Mouse (Mus musculus) kidney, embryonic 14.5 days (tissue): ENCODE results near the gene Ipo5. TPM values are rescaled to one million over a fixed set of nuclear protein-coding genes. Genes with fewer than 3 reads are reported as not detected.

ENCODE experiments used
- ATAC-seq: fragments of 200-750 bp; cut with Nextera tagmentation; 2 replicates; pipeline ENCODE4 v1.8.0; 2017; ENCODE audit warnings: moderate number of reproducible peaks, mild to moderate bottlenecking, moderate TSS enrichment, moderate library complexity; ENCODE audit not compliant: low FRiP score, low TSS enrichment
- H3K27ac ChIP-seq: fragments of 300-500 bp; sonication (generic); 2 replicates; pipeline ENCODE4 v1.5.1; 2014; ENCODE audit warnings: low read depth, mild to moderate bottlenecking, low read length, moderate library complexity, mixed read lengths
- H3K27me3 ChIP-seq: fragments of 300-500 bp; sonication (generic); 2 replicates; pipeline ENCODE4 v1.6.1; 2014; ENCODE audit warnings: mild to moderate bottlenecking, low read length; ENCODE audit not compliant: control insufficient read depth, insufficient read depth
- H3K36me3 ChIP-seq: fragments of 300-500 bp; sonication (generic); 2 replicates; pipeline ENCODE4 v1.6.1; 2014; ENCODE audit warnings: low read length, mixed read lengths; ENCODE audit not compliant: control insufficient read depth, insufficient read depth
- H3K4me1 ChIP-seq: fragments of 300-500 bp; sonication (generic); 2 replicates; pipeline ENCODE4 v1.6.1; 2014; ENCODE audit warnings: low read length, mixed read lengths; ENCODE audit not compliant: control insufficient read depth, insufficient read depth
- H3K4me2 ChIP-seq: fragments of 300-500 bp; sonication (generic); replicated peaks from 2 replicates; pipeline ENCODE4 v1.6.1; 2014; ENCODE audit warnings: low read depth, mild to moderate bottlenecking, low read length
- H3K4me3 ChIP-seq: fragments of 300-500 bp; sonication (generic); 2 replicates; pipeline ENCODE4 v1.5.1; 2014; ENCODE audit warnings: mild to moderate bottlenecking, low read length
- H3K9ac ChIP-seq: fragments of 300-500 bp; sonication (generic); 2 replicates; pipeline ENCODE4 v1.6.1; 2014; ENCODE audit warnings: low read depth, mild to moderate bottlenecking, low read length, moderate library complexity
- H3K9me3 ChIP-seq: fragments of 300-500 bp; sonication (generic); 2 replicates; pipeline ENCODE4 v1.6.1; 2016; ENCODE audit warnings: low read length; ENCODE audit not compliant: control insufficient read depth
- WGBS: fragments of 180-500 bp; shearing (Covaris S2); extraction: QIAGEN DNeasy Blood & Tissue Kit; methylation state at CpG from one replicate; pipeline ENCODE4 v1.1.7; 2014; 5-methylcytosine and 5-hydroxymethylcytosine counted together
- polyA plus RNA-seq: library from polyadenylated mRNA; unstranded; fragments of >200 nt; fragmentation: Nextera tagmentation; extraction: Ambion mirVana; gene quantifications from 2 replicates; pipeline ENCODE4 v1.2.1, GENCODE M21; 2014

The Ipo5 gene
- polyA plus RNA-seq, 1 experiment from 2014 or later: 143 TPM

- Histone ChIP-seq H3K4me1 (peaks cover 11% of the 10 kb centered on the region; the same call in 1 of the 2 replicates), H3K4me3 (no peak overlapping the region), H3K27me3 (no peaks in the 10 kb centered on the region), H3K27ac (no peak overlapping the region), H3K4me2 (no peak overlapping the region), H3K9me3 (no peaks in the 10 kb centered on the region), H3K9ac (no peak overlapping the region), H3K36me3 (no peaks in the 10 kb centered on the region)
- 70% methylated on average over 3 of the region's 3 CpGs for WGBS
- no peak for ATAC-seq
These were observed 1.6 kb upstream of the Ipo5 start for GRCm38 (mm10) chr14:120909396-120909795.

GRCm38 (mm10) chr14:120910320-120910719 lies 704 bp upstream of the Ipo5 start:
- under 1% methylated on average over 18 of the region's 18 CpGs for WGBS

GRCm38 (mm10) chr14:120911388-120911901 lies 421 bp downstream of the Ipo5 start:
- Histone ChIP-seq H3K27ac (peak overlapping the region; percentile 83), H3K4me2 (peak overlapping the region; percentile 56), H3K9me3 (no peaks in the 10 kb centered on the region), H3K4me3 (peak overlapping the region; percentile 79), H3K27me3 (no peaks in the 10 kb centered on the region), H3K4me1 (peaks cover 11% of the 10 kb centered on the region; the same call in 1 of the 2 replicates), H3K9ac (peak overlapping the region; percentile 88), H3K36me3 (no peaks in the 10 kb centered on the region)
- ATAC-seq: peak; percentile 40
- under 1% methylated on average over 17 of the region's 63 CpGs for WGBS

More at GRCm38 (mm10) chr14:120910320-120910719, 704 bp upstream of the Ipo5 start:
- peak overlapping the region; percentile 88 for H3K9ac ChIP-seq
- H3K27ac ChIP-seq: peak overlapping the region; percentile 76
- H3K4me2 ChIP-seq: peak overlapping the region; percentile 68
- no peaks in the 10 kb centered on the region for H3K27me3 ChIP-seq
- H3K9me3 ChIP-seq: no peaks in the 10 kb centered on the region
- peak; percentile 83; the same call in 1 of the 2 replicates for ATAC-seq
- peak overlapping the region; percentile 79 for H3K4me3 ChIP-seq
- H3K4me1 ChIP-seq: peaks cover 11% of the 10 kb centered on the region; the same call in 1 of the 2 replicates
- no peaks in the 10 kb centered on the region for H3K36me3 ChIP-seq

GRCm38 (mm10) chr14:120912090-120912710 lies 1.2 kb downstream of the Ipo5 start:
- H3K27ac ChIP-seq: no peak overlapping the region

GRCm38 (mm10) chr14:120912916-120913315 lies 1.9 kb downstream of the Ipo5 start:
- no peak overlapping the region; the same call in 1 of the 2 replicates for H3K9ac ChIP-seq
- H3K27me3 ChIP-seq: no peaks in the 10 kb centered on the region
- H3K36me3 ChIP-seq: peaks cover 10% of the 10 kb centered on the region
- 29% methylated on average over 7 of the region's 7 CpGs for WGBS
- no peaks in the 10 kb centered on the region for H3K9me3 ChIP-seq
- no peak overlapping the region for H3K27ac ChIP-seq
- peak overlapping the region; percentile 79; the same call in 1 of the 2 replicates for H3K4me3 ChIP-seq
- peak overlapping the region; percentile 56 for H3K4me2 ChIP-seq
- H3K4me1 ChIP-seq: peaks cover 11% of the 10 kb centered on the region; the same call in 1 of the 2 replicates
- ATAC-seq: no peak

More at GRCm38 (mm10) chr14:120912090-120912710, 1.2 kb downstream of the Ipo5 start:
- H3K9ac ChIP-seq: peak overlapping the region; percentile 88
- H3K4me2 ChIP-seq: peak overlapping the region; percentile 56
- H3K4me3 ChIP-seq: peak overlapping the region; percentile 79
- H3K9me3 ChIP-seq: no peaks in the 10 kb centered on the region
- H3K36me3 ChIP-seq: peaks cover 3% of the 10 kb centered on the region; the same call in 1 of the 2 replicates
- H3K4me1 ChIP-seq: peaks cover 11% of the 10 kb centered on the region; the same call in 1 of the 2 replicates
- H3K27me3 ChIP-seq: no peaks in the 10 kb centered on the region
- 11% methylated on average over 11 of the region's 11 CpGs for WGBS
- ATAC-seq: no peak

- no peak overlapping the region for H3K4me3 ChIP-seq
- no peak overlapping the region for H3K27ac ChIP-seq
- no peaks in the 10 kb centered on the region for H3K9me3 ChIP-seq
- no peak for ATAC-seq
- no peaks in the 10 kb centered on the region for H3K4me1 ChIP-seq
- H3K36me3 ChIP-seq: peaks cover 90% of the 10 kb centered on the region
- H3K27me3 ChIP-seq: no peaks in the 10 kb centered on the region
- no peak overlapping the region for H3K4me2 ChIP-seq
- WGBS: 91% methylated on average over 4 of the region's 4 CpGs
- H3K9ac ChIP-seq: no peak overlapping the region
These were observed 10.8 kb downstream of the Ipo5 start for GRCm38 (mm10) chr14:120921805-120922204.

- H3K4me3 ChIP-seq: no peak overlapping the region
- no peak overlapping the region for H3K27ac ChIP-seq
- H3K4me2 ChIP-seq: no peak overlapping the region
- H3K9me3 ChIP-seq: no peaks in the 10 kb centered on the region
- ATAC-seq: no peak
- no peak overlapping the region for H3K9ac ChIP-seq
- H3K27me3 ChIP-seq: no peaks in the 10 kb centered on the region
- H3K4me1 ChIP-seq: no peaks in the 10 kb centered on the region
- H3K36me3 ChIP-seq: peaks cover 93% of the 10 kb centered on the region
- WGBS: 96% methylated on average over 4 of the region's 4 CpGs
These were observed 13.0 kb downstream of the Ipo5 start for GRCm38 (mm10) chr14:120924044-120924443.

GRCm38 (mm10) chr14:120925731-120926585 lies 14.9 kb downstream of the Ipo5 start:
- no peak overlapping the region for H3K4me2 ChIP-seq
- WGBS: 94% methylated on average over 14 of the region's 14 CpGs
- H3K4me1 ChIP-seq: no peaks in the 10 kb centered on the region
- ATAC-seq: no peak
- no peak overlapping the region for H3K27ac ChIP-seq
- no peak overlapping the region for H3K9ac ChIP-seq
- H3K4me3 ChIP-seq: no peak overlapping the region
- no peaks in the 10 kb centered on the region for H3K9me3 ChIP-seq
- H3K27me3 ChIP-seq: no peaks in the 10 kb centered on the region
- H3K36me3 ChIP-seq: peaks cover 94% of the 10 kb centered on the region
